Mouse (Mus musculus) CD4-positive, CD25-positive, alpha-beta regulatory T cell, adult 2 months (primary cell): ENCODE measurements around the gene Phf2.
A peak's percentile ranks its signal among the peaks of the same experiment; 100 is the strongest.

Source experiments
- DNase-seq: peaks from one replicate; pipeline ENCODE4 v3.0.0-alpha.2; 2012; ENCODE audit warnings: low read depth, low spot score

Gene Phf2

DNA sequence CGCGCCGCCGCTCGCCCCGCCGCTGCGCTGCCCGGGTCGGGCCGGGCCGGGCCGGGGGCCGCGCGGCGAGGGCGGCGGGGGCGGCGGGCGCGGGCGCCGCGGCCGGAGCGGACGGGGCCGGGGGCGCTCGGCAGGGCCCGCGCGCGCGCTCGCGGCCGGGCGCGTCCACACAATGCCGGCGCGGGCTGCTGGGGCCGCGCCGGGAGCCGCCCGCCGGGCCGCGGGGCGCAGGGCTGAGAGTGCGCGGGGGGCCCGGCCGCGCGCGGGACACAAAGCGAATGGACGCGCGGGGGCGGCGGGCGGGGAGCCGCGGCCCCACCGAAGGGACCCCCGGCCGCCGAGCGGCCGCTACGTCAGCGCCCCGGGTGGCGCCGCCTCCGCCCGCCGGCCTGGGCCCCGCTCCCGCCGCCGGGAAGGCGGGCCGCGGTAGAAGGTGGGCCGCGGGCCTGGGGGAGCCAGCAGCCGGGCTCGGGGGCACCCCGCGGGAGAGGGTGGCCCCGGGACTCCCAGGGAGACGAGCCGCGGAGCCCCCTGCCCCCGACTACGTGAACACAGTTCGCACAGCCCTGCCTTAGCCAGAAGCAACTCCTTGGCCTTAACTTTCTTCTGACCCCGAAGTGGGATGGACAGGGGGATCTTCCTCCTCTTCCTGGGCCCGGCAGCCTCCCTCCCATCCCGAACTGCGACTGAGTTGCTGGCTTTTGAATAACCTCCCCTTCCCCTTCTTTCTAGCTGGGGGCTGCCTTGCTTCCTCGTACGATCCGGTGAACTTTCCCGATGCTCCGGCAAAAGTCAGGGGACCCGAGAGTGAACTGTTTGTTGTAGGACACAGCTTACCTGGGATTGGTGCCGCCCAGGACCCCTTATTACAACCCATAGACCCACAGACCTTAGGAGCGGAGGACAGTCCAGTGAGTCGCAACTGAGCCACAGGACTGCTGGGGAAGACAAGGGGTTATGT lies at the start of gene Phf2:
TSS of gene Phf2 (minus strand) at position 349 of the 961 bp plus-strand sequence.
- DNase-seq: peak; percentile 58

DNA sequence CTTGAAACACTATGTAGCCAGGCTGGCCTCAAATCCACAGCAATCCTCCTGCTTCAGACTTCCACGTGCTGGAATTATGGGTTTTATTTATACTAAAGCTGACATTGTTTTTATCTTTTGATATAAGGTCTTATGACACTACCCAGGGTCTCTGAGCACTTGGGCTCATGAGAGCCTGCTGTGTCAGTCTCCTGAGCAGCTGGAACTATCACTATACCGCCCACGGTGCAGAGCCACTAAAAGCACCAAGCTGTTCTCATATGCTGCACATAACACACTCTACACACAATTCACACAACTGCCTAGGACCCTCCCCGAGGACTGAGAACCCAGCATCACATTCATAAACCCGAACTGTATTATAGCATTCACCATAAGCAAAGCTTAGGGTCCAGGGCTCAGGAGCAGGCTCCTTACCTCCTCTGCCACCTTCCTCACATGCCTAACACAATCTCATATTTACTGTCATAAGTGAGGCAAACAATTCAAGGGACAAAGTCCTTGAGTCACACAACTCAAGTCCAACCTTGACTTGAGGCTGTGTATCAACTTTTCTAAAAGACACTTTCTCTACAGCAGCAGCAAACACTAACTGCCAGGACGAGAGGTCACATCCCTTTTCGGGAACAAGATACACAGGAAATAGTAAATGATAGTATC lies 49.0 kb upstream of the Phf2 start:
- no peak for DNase-seq

DNA sequence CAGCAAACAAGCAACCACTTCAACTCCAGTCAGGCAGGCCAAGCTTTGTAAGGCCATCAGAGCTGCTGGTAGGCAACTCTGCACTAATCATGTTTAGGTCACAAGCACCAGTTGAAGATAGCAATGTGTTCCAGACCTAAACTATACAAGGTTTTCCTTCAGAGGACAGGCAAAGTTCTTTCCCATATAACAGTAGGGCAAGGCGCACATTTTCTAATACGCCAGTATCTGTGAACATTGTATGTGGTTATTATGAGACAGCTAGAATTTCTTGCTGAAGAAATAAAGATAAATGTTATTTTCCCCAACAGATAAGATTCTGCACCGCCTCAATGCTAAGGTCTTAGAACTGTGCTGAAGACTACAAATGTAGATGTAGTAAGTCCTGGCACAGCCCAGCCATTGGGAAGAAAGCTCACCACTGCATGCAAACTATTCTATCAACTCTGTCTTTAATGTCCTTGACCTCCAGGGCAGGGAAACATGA lies 46.2 kb upstream of the Phf2 start:
- DNase-seq: no peak

DNA sequence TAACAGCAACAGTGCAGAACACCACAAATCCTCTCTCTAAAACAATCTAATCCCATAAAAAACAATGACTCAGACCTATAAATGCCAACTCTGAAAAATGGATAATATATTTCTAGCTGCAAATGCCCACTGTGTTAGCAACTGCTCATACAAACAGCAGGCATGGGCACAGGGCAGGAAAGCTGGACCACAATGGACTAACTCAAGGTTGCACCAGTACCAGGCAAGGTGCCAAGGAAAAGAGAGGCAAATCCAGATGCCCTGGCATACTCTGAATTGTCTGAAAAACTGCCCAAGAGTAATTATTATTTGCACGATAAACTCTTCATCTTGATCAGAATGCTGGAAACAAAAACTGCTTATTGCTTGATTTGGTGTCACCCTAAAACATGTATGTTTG lies 42.8 kb upstream of the Phf2 start:
- DNase-seq: no peak

DNA sequence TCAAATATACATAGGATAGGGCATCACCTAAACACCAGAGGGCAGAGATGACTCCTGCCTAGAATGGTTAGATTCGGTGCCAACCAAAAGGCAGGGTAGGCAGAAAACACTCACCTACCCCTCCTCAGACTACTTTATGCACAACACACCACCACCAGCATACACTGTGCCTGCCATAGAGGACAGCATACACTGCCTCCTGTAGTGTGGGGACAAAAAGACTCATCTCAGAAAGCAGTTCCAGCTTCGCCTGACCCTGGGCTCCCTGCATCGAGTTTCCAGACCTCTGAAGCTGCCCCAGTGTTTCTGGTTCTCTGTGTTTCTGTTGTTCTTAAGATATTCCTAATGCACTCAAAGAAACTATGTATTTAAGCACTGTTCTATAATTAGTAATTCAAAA lies 42.2 kb upstream of the Phf2 start:
- DNase-seq: no peak

DNA sequence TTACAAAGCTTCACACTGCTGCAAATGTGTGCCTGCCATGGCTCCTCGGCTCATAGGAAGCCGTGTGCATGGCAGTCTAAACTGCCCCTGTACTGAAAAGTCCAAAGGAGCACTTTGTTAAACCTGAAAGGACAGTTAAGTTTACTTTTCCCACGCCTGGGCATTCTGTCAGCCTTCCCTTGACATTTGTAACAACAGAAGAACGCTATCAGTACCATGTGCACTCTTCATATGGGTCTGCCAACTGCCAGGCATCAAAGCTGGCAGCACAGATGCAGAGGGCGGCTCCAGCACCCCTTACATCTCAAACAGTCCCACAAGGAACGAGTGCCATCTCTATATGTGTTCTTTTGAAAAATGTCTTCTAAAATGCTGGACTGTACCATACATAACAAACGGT lies 40.5 kb upstream of the Phf2 start:
- no peak for DNase-seq

DNA sequence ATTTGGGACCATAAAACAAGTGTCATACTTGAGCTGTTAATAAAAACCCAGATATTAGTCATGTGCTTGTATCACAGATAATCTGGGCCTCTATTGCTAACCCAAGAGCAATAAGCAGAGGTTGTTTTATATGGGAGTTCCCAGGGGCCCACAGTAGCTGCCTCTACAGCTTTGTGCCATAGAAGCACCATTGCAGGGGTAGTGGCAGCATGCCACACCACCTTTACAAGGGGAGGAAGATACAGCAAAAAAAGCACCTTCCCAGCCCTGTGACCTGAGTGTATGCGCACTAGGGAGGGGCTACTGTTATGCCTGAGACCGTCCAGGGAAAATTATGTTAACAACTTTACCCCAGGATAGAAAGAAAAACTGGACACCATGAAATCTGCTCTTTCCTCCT lies 34.5 kb upstream of the Phf2 start:
- no peak for DNase-seq

DNA sequence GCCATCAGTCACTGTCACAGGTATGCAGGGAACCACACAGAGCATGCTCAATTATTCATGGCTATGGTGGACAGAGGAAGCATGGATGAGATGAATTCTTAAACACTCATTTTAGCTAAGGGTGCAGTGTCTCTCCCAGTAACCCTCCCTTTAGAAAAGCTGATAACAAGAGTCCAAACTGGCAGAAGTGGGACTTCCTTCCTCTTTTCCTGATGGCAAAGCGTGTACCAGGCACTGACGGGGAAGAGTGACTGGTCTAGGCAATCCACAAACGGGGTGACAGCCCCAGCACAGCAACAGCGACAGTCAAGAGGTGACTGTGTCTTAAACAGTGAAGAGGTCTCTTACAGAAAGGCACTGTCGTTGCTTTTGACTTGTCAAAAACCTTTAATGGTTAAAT lies 24.5 kb upstream of the Phf2 start:
- no peak for DNase-seq

DNA sequence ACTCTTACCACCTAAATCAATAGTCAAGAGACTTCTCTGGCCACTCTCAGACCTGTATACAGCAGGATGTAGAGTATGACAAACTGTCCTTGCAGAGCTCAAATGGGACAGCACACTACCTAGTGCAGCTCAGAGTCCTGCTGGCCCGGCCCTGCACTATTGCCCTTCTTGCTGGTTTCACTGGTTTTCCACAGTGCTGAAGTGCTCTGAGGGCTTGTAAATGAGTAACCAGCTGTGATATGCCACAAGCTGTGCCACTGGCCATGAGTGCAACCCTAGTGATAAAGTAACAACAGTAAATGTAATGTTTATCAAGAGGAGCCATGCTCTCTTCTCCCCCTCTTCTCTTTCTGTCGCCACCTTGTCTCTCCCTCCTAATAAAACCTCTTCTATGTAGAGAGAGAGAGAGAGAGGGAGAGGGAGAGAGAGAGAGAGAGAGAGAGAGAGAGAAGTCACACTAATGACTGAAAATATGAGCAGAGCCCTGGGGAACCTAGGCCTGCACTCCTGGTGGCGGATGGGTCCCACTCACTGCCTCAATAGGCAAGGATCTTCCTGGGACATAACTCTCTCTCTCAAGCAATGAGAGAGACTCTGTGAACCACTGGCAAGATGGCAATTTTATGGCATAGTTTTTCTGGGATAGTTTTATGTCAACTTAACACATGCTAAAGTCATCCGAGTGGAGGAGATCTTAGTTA lies 19.5 kb upstream of the Phf2 start:
- no peak for DNase-seq

DNA sequence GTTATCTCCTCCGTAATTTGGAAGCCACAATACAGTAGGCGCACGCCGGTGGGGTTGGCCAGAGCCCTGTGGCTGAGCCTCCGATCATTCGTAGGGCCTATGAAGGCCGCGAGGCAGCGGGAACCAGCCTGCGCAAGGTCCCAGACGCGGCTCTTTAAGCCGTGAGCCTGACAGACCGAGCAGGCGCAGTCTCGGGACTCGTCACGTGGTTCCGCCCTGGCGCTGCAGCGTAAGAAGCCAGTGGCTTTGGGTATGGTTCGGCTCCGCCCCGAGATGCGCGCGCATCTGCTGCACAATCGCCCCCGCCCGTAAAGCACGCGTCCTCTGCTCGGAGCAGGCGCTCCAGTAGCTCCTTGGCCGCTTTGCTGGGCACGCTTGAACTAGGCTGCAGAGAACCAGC lies 7.6 kb upstream of the Phf2 start:
- peak; percentile 100 for DNase-seq

DNA sequence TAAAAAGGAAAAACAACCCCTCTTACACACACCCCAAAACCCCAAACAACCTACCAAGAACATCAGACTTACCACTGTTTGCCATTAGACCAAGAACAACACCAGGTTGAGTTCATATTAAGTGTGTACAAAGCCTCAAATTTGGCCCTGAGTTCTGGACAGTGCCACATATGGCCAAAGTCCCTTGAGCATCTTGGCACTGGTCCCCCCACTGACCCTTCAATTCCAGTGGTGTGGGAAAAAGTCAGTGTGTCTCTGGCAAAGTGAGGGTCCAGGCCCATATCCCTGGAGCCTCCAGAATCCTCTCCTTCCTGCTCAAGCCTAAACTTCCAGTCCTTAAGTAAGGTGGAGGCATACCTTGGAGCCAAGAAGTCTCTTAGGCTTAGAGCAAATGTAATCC lies 6.9 kb upstream of the Phf2 start:
- DNase-seq: no peak

DNA sequence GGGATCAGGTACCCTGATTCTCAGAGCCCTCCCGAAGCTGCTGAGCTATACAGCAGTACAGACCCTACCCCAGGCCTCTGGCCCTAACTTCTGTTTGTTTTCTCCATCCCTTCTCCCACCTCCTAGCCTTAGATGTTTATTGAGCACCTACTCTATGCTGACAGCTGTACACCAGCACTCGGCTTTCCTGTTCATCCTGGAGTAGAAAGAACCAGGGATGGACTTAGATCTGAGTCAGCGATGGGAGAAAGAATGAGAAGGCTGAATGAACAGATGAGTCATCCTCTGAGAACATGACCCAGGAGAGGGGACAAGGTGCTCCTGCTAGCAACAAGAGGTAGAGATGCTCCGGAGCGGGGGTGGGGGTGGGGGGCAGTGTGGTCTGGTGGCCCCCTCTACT lies 1.8 kb upstream of the Phf2 start:
- DNase-seq: no peak

DNA sequence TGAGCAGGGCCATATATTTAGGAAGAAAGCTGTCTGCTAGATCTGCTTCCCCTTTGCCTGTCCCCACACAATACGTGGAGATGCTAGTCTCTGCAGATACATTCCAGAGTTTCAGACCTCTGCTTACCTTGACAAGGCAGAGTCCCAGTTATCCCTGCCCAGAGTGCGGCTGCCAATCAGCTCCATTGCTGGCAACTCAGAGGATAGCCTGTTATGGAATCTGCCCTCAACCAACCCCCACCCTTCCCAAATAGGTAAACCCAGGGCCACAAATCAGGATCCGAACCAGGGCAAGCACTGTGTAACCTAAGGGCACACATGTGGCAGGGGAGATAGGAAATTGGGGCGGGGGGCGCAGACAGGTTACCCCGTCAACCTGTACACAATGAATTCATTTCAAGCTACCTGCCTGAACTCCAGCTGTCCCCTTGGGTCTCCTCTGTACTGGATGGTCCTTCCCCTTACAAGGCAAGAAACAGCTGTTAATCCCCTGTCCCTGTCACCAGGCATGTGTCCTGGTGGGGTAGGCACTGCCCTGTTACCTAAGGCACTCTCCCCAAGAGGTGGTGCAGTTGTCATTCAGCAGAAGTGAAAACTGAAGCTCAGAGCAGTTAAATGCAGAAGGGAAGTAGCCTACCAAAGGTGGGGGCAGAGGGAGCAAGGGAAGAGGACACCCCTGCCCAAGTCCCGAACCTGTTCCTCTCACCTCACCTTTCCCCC lies 1.1 kb upstream of the Phf2 start:
- DNase-seq: peak; percentile 31

DNA sequence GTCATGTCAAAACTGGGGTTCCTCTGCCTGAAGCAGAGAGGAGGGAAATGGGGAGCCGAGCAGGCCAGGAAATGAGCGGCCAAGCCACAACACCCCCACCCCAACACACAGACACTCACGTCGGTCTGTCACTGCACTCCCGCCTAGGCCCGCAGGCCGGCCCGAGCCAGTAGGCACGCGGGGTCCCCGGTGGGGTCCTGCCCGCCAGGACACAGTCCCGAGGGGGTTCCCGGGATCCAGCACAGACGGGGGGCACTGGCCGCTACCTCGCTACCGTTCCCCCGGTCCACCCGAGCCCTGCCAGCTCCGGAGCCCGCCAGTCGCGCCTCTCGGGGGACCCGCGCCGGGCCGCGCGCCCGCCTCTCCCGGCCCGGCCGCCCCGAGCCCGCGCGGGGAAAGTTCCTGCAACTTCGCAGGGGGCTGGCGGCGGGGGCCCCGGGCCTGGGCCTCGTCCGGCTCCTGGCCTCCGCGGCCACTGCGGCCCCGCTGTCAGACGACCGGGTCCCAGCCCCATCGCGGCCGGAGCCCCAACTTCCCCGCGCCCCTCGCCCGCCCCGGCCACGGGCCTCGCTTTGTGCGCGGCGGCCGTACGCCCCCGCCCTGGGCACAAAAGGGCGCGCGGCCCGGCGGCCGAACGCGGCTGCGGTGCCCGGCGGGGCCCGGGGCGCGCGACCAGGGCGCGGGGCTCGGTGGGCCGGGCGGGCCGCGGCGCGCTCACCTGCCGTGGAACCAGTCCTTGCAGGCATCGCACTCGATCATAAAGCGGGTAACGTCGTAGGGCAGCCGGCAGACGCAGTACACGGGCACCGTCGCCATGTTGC lies 759 bp downstream of the Phf2 start:
- DNase-seq: peak; percentile 70

DNA sequence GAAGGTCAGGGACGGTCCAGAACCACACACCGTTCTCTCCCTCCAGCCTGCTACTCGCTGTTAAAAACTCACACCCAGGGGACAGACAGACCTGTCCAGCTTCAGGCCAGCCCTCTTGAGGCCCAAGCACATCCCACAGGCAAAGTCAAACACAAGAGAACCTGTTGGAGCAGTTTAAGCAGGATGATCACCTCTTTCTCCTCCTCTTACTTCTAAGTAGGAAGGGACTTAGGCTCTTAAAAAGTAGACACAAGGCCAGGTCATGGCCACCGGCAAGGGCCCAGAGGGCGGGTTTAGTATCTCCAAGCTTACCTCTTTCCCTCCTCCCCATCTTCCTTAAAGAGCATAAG lies 1.3 kb downstream of the Phf2 start:
- DNase-seq: no peak

DNA sequence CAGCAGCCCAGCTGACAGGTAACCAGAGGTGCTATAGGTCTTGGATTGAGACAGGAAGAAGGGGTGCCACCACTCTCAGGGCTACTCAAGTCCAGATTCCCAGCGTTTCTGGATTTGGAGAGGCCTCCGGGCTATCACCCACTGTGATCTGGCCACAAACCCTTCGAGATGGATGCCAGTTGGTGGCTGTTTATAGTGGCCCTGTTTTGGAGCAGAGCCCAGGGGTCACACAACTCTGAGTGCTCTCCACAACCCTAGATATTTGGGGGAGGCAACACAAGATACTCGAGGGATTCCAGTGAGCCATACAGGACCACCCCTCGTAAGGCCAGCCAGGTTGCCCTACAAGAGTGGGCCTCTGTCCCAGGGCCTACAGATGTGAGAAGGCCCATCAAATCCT lies 1.8 kb downstream of the Phf2 start:
- peak; percentile 35 for DNase-seq

DNA sequence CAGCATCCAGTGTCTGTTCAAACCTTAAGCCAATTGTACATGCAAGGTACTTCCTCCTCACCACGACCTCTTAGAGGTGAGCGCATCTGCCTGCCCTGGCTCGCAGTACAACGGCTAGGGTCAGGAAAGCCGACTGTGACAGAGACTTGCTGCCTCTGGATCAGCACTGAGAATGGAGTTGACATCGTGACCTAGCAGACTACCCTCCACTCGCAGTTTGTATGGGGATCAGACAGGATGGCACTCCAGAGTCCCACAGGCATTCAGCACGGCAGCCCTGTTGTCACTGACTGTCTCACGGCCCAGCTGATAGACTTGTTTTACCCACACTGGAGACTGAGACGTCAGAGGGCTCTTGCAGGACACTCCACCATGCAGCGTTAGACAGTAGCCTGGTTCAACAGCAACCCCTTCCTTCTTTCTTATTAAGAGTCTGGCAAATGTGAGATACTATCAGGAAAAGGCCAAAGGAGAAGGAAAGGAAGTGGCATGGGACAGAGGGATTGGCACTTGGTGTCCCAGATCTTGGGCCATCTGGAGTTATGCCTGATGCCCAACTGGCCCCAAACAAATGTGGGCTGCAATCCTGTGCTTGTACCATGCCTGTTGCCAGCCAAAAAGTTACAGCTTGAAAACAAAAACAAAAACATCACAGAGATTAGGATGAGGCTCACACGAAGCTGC lies 6.1 kb downstream of the Phf2 start:
- no peak for DNase-seq

DNA sequence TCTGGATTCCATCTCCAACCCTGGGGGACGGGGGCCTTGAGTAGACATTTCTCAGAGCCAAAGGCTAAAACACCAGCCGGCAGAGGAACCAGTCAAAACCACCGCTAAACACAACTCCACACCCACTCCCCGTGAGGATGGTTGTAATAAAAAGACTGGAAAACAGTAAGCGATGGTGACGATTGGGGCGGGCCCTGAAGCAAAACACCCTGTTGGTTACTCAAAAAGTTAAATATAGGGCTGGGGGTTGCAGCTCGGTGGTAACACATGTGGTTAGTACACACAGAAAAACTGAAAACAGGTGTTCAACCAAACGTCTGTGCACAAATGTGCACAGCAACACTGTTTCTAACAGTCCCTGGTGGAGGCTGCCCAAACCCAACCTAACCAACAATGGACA lies 7.4 kb downstream of the Phf2 start:
- DNase-seq: peak; percentile 41

DNA sequence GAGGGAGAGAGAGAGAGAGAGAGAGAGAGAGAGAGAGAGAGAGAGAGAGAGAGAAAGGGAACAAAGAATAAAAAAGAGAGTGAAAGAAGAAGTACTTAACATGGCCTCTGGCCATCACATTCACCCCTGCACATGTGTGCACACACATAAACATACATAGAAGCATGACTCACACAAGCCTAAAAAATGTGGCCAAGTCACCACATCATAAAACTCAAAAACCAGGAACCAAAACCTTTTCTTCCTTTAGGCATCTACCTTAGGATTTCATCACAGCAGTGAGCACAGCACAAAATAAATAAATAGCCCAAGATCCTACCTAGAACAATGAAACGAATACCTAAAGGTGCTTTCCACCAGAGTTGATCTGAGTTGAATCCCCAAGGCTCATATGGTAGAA lies 9.0 kb downstream of the Phf2 start:
- DNase-seq: no peak

DNA sequence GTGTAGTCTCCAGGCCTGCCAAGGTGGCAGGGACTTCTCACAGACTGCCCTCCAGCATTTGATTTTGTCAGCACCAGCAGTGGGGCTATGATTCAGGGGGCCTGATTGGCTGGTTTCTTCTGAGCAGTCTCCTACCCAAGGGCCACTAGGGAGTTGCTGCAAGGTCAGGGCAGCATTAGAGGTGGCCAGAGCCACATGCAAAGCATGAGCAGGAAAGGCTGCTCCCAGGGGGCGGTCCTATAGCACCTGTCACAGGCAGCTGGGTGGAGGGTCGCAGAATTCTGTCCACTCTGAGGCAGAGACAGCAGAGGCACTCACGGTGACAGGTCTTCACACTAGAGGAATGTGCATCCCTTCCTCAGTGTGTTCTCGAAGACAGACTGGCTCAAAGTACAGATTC lies 12.1 kb downstream of the Phf2 start:
- no peak for DNase-seq
